Mouse (Mus musculus): Measurements from ENCODE around the gene Dclk2. TPM values are rescaled to one million over a fixed set of nuclear protein-coding genes. Genes with fewer than 3 reads are reported as not detected.

Gene Dclk2
- polyA plus RNA-seq, 1 experiment = 3.2 TPM

- Histone ChIP-seq H3K36me3 (ENCODE audit: control insufficient read depth, insufficient read depth, low read length) (no peaks in the 10 kb centered on the region), H3K27me3 (replicated peaks; ENCODE audit: control insufficient read depth, insufficient read depth, low read length) (no peaks in the 10 kb centered on the region), H3K4me1 (ENCODE audit: control insufficient read depth, insufficient read depth, low read length) (no peaks in the 10 kb centered on the region), H3K27ac (ENCODE audit: insufficient read depth, low read depth, low read length) (no peak overlapping the region), H3K4me3 (ENCODE audit: insufficient read depth, low read depth, low read length) (no peak overlapping the region)
- 84% methylated on average over 8 of the region's 8 CpGs for WGBS
- DNase-seq = no peak
- TF ChIP-seq CTCF (conservative IDR thresholded peaks at IDR 0.05; ENCODE audit: insufficient read depth, insufficient read length, low read depth, low read length) (no peak), POLR2A (IDR thresholded peaks at IDR 0.05; ENCODE audit: low read depth, low read length) (no peak)
Measured at GRCm38 (mm10) chr3:86857833-86858398, 62.7 kb downstream of the Dclk2 start.

GRCm38 (mm10) chr3:86852867-86853266 lies 67.8 kb downstream of the Dclk2 start:
- Histone ChIP-seq H3K27me3 (replicated peaks; ENCODE audit: control insufficient read depth, insufficient read depth, low read length) (no peaks in the 10 kb centered on the region), H3K4me3 (ENCODE audit: insufficient read depth, low read depth, low read length) (no peak overlapping the region), H3K27ac (ENCODE audit: insufficient read depth, low read depth, low read length) (no peak overlapping the region), H3K36me3 (ENCODE audit: control insufficient read depth, insufficient read depth, low read length) (no peaks in the 10 kb centered on the region), H3K4me1 (ENCODE audit: control insufficient read depth, insufficient read depth, low read length) (no peaks in the 10 kb centered on the region)
- no peak for DNase-seq
- 69% methylated on average over 3 of the region's 3 CpGs for WGBS
- TF ChIP-seq POLR2A (IDR thresholded peaks at IDR 0.05; ENCODE audit: low read depth, low read length) (no peak), CTCF (conservative IDR thresholded peaks at IDR 0.05; ENCODE audit: insufficient read depth, insufficient read length, low read depth, low read length) (no peak)

DNA sequence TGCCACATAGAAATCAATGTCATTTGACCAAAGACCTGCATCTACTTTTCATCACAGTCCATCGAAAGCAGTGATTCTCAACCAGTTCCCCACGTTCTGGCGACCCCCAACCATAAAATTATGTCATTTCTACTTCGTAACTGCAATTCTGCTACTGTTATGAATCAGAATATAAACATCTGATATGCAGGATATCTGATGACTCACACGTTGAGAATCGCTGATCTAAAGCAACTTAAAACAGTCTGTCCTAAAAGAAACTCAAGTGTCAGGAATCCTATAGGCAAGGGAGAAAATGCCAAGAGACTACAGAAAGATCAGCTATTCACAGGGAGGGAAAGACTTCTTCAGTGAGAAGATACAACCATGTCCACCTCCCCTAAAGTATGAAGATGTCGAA lies 69.5 kb downstream of the Dclk2 start:
- Histone ChIP-seq H3K4me3 (ENCODE audit: insufficient read depth, low read depth, low read length) (no peak overlapping the region), H3K27ac (ENCODE audit: insufficient read depth, low read depth, low read length) (no peak overlapping the region), H3K36me3 (ENCODE audit: control insufficient read depth, insufficient read depth, low read length) (no peaks in the 10 kb centered on the region), H3K4me1 (ENCODE audit: control insufficient read depth, insufficient read depth, low read length) (no peaks in the 10 kb centered on the region), H3K27me3 (replicated peaks; ENCODE audit: control insufficient read depth, insufficient read depth, low read length) (no peaks in the 10 kb centered on the region)
- DNase-seq = no peak
- no peak for TF ChIP-seq POLR2A (IDR thresholded peaks at IDR 0.05; ENCODE audit: low read depth, low read length)
- no peak for TF ChIP-seq CTCF (conservative IDR thresholded peaks at IDR 0.05; ENCODE audit: insufficient read depth, insufficient read length, low read depth, low read length)
- WGBS = 87% methylated on average over 7 of the region's 7 CpGs

DNA sequence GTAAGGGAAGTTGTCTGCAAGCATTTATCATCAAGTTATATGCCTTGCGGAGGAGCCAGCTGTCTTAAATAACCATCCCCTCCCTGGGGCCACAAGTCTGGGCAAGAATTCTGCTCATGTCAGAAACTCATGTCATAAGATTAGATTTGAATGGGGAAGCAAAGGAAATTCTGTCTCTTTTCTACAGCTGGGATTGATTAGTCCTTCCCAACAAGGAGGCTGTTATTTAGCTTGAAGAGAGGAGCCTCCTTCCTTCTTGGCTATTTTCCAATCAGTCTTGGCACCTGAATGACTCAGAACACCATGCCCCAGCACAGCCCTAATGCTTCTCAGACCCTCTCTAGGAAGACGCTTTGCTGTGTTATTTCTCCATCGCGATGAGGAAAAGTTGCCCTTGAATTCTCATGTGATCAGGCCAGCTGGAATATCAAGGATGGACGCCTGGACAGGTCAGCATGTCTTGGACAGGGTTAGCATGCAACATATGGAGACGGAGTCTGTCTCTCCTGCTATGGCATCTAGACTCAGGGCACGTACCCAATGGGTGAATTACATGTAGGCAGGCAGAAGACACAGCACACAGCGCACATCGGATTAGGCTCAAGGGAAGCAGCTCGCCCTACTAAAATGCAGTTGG lies 70.1 kb downstream of the Dclk2 start:
- Histone ChIP-seq H3K27ac (ENCODE audit: insufficient read depth, low read depth, low read length) (no peak overlapping the region), H3K4me1 (ENCODE audit: control insufficient read depth, insufficient read depth, low read length) (no peaks in the 10 kb centered on the region), H3K36me3 (ENCODE audit: control insufficient read depth, insufficient read depth, low read length) (no peaks in the 10 kb centered on the region), H3K4me3 (ENCODE audit: insufficient read depth, low read depth, low read length) (no peak overlapping the region), H3K27me3 (replicated peaks; ENCODE audit: control insufficient read depth, insufficient read depth, low read length) (no peaks in the 10 kb centered on the region)
- TF ChIP-seq CTCF (conservative IDR thresholded peaks at IDR 0.05; ENCODE audit: insufficient read depth, insufficient read length, low read depth, low read length) = no peak
- TF ChIP-seq POLR2A (IDR thresholded peaks at IDR 0.05; ENCODE audit: low read depth, low read length) = no peak
- WGBS = 76% methylated on average over 10 of the region's 10 CpGs
- DNase-seq = no peak

- TF ChIP-seq CTCF (conservative IDR thresholded peaks at IDR 0.05; ENCODE audit: insufficient read depth, insufficient read length, low read depth, low read length) (no peak), POLR2A (IDR thresholded peaks at IDR 0.05; ENCODE audit: low read depth, low read length) (no peak)
- Histone ChIP-seq H3K27me3 (replicated peaks; ENCODE audit: control insufficient read depth, insufficient read depth, low read length) (no peaks in the 10 kb centered on the region), H3K4me1 (ENCODE audit: control insufficient read depth, insufficient read depth, low read length) (0 out of 2 replicates have a peak, but pooled peaks cover 2% of the 10 kb centered on the region), H3K27ac (ENCODE audit: insufficient read depth, low read depth, low read length) (no peak overlapping the region), H3K4me3 (ENCODE audit: insufficient read depth, low read depth, low read length) (no peak overlapping the region), H3K36me3 (ENCODE audit: control insufficient read depth, insufficient read depth, low read length) (no peaks in the 10 kb centered on the region)
- no peak for DNase-seq
- WGBS = 78% methylated on average over 2 of the region's 2 CpGs
Measured at GRCm38 (mm10) chr3:86849337-86849736, 71.3 kb downstream of the Dclk2 start.

DNA sequence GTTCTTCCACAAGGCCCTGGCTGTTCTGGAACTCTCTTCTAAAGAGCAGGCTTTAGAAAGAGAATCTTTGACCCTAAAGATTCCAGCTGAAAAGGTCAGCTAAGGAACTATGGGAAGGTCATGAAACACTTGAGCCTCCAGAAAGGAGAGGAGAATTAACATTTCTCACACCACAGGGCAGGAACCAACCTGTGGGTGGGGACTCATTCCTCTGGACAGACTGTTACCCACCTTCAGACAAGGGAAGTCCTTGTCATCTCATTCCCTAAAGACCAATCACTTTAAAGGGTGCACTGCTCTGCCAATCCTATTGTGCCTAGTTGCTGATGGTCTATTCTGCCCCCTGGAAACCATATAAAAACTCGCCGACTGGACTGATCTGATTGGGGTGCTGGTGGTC lies 73.1 kb downstream of the Dclk2 start:
- WGBS = 100% methylated on average over 2 of the region's 2 CpGs
- H3K36me3 ChIP-seq (ENCODE audit: control insufficient read depth, insufficient read depth, low read length) = no peaks in the 10 kb centered on the region
- no peak for DNase-seq

DNA sequence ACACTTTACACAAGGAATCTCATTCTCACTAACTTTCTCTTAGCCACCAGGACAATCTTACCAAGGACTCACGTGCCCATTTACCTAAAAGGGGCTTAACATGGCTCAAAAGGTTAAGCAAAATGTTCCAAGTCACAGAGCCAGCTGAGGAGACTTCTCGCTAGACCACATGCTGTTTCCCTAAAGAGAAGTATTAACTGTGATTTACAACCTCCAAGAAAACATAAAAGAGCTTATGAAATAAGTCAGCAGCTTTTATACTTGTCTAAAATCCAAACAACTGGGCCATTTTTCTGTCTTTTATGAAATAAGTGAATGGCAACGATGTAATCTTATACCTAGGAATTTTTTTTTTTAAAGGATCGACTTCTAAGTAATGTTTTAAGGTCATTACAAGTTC lies 74.6 kb downstream of the Dclk2 start:
- Histone ChIP-seq H3K27me3 (replicated peaks; ENCODE audit: control insufficient read depth, insufficient read depth, low read length) (no peaks in the 10 kb centered on the region), H3K4me1 (ENCODE audit: control insufficient read depth, insufficient read depth, low read length) (peaks cover 2% of the 10 kb centered on the region; the same call in 1 of the 2 replicates), H3K36me3 (ENCODE audit: control insufficient read depth, insufficient read depth, low read length) (no peaks in the 10 kb centered on the region), H3K4me3 (ENCODE audit: insufficient read depth, low read depth, low read length) (no peak overlapping the region), H3K27ac (ENCODE audit: insufficient read depth, low read depth, low read length) (no peak overlapping the region)
- DNase-seq = no peak
- TF ChIP-seq POLR2A (IDR thresholded peaks at IDR 0.05; ENCODE audit: low read depth, low read length) (no peak), CTCF (conservative IDR thresholded peaks at IDR 0.05; ENCODE audit: insufficient read depth, insufficient read length, low read depth, low read length) (no peak)
- 43% methylated on average over 4 of the region's 4 CpGs for WGBS

More for the DNA sequence above, 73.1 kb downstream of the Dclk2 start:
- Histone ChIP-seq H3K27me3 (replicated peaks; ENCODE audit: control insufficient read depth, insufficient read depth, low read length) (no peaks in the 10 kb centered on the region), H3K27ac (ENCODE audit: insufficient read depth, low read depth, low read length) (no peak overlapping the region), H3K4me3 (ENCODE audit: insufficient read depth, low read depth, low read length) (no peak overlapping the region), H3K4me1 (ENCODE audit: control insufficient read depth, insufficient read depth, low read length) (peaks cover 2% of the 10 kb centered on the region; the same call in 1 of the 2 replicates)
- TF ChIP-seq CTCF (conservative IDR thresholded peaks at IDR 0.05; ENCODE audit: insufficient read depth, insufficient read length, low read depth, low read length) = no peak
- no peak for TF ChIP-seq POLR2A (IDR thresholded peaks at IDR 0.05; ENCODE audit: low read depth, low read length)

Measured in kidney, adult 2 months (tissue).